Mouse (Mus musculus) ES-Bruce4 (cell line): ENCODE data around the gene Scaper.

Experiments
- CTCF ChIP-seq: IDR thresholded peaks from one replicate; pipeline ENCODE4 v1.8.1; 2011; ENCODE audit warnings: low read depth, low read length
- EP300 ChIP-seq: IDR thresholded peaks from 2 replicates; pipeline ENCODE4 v1.6.1; 2011; ENCODE audit warnings: low read depth, low read length; ENCODE audit not compliant: insufficient read depth

- TF ChIP-seq EP300: no peak
- TF ChIP-seq CTCF: no peak
These were observed 377.0 kb downstream of the Scaper start for GRCm38 (mm10) chr9:55560960-55561359.
